Mouse (Mus musculus) lung, adult 18-20 months (tissue): ENCODE data around the gene Rnase4.

Experiments
- DNase-seq, 2 experiments: peaks; one replicate each; pipeline ENCODE4 v3.0.0; 2022; ENCODE audit warnings: mixed read lengths in 2 of 2

Gene Rnase4

GRCm38 (mm10) chr14:51130315-51130940, 39.6 kb downstream of the Rnase4 start:
- DNase-seq: no peak

DNA sequence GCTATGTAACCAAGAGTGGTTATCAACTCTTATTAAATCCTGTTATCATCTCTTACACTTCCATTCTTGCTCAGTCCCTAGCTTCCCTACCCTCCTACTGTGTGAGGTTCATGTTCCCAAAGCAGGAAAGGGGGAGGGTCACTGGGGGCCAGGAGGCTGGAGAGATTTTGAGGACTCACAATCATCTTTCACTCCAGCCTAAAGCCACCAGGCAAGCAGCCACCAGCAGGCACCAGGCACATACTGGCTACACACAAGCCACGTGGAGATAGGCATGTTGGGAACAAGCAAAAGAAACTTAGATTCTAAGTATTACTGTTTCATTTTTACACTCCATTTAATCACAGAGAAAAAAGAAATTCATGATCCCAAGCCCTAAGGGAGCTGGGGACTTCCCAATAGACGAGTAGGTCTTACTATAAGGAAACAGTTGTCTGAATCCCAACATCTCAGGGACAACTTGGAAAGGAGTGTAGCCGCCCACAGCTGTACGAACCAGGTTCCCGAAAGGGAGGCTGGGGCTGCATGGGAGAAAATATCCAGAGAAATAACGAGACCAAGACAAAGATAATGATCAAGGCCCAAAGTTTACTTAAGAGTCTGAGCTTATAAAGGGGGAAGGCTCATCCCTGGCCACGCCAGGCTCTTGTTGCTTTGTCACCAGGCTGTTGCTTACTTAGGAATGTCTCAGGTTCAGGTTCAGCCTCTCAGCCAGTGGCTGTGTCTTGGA, 40.4 kb downstream of the Rnase4 start:
- no peak for DNase-seq

GRCm38 (mm10) chr14:51132372-51132771, 41.5 kb downstream of the Rnase4 start:
- DNase-seq: no peak

GRCm38 (mm10) chr14:51140342-51140741, 49.5 kb downstream of the Rnase4 start:
- DNase-seq: no peak

GRCm38 (mm10) chr14:51142119-51142518, 51.2 kb downstream of the Rnase4 start:
- DNase-seq: no peak

DNA sequence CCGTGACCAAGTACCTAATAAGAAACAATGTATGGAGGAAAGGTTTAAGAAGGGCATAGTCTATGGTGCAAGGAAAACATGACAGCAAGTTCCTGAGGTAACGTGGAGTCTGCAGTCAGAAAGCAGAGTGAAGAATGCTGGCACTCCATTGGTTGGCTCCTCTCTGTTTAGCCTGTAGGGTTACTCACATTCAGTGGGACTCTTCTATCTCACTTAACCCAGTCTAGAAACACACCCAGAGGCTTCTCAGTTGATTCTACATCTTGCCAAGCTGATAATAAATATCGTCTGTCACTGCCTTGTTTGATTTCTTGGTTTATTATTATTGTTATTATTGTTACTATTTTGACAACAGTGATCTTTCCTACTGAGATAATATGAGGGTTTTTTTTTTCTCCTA, 51.7 kb downstream of the Rnase4 start:
- no peak for DNase-seq

- DNase-seq: no peak
These were observed 52.4 kb downstream of the Rnase4 start for GRCm38 (mm10) chr14:51143287-51143686.

DNA sequence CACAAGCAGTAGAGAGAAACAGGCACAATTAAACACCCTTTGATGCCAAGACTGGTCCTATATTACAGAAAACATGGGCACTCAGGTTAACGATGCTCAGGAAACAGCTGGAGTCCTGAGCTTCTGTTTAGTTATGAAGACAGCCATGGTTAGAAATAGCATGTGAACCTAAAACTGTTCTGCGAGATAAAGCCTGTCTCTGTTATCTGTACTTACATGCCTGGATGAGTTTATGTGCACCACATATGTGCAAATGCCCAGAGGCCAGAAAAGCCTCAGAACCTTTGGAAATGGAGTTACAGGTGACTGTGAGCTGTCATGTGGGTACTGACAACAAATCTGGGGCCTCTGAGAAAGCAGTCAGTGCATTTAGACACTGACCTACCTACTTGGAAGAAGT, 53.1 kb downstream of the Rnase4 start:
- no peak for DNase-seq

DNA sequence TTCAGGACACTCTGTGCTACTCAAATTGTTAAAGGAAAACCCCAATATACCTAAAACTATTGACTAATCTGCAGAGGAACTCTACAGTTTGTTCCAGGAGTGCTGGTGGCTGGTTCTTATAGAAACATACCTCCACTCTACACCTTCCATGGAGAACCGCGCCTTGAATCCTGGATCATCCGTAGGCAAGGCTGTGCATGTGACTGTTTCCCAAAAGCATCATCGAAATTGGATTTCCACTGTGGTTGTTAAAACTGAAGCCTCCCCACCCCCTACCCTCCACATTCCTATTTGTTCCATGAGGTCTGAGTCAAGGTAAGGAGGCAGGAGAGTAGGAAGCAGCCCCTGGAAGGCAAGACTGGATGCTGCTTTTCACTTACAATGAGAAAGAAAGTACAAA, 53.6 kb downstream of the Rnase4 start:
- DNase-seq: no peak

DNA sequence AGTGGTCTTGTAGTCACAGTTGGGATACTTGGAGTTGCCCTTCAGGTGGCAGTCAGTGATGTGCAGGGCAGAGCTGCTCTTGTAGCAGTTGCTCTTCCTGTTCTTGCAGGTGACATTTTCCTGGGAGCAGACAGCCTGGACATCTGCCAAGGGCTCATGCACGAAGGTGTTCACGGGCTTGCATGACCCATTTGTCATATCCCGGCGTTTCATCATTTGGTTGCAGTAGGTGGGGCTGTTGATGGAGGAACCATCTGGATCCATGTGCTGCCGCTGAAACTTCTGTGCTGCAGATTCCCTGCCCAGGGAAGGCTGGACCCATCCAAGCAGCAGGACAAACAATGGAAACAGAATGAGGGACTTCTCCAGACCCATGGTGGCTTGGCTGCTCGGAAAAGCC, 54.6 kb downstream of the Rnase4 start:
- DNase-seq: no peak

DNA sequence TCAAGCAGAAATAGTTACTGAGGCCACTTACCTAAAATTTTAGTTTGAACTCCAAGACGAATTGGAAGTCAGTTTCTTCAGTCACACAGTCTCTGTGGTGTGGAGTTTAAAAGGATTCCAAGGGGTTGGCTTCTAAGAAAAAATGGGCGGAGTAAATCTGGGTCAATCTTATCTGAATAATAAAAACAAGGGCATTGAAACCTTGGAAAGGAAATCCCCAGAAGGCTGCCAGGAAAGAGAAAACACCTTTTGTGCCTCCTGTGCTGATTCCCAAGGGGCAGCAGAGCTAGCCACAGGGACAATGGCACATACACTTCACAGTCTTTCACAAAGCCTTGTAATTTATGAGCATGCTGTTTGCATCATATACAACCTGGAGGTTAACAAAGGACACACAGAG, 55.8 kb downstream of the Rnase4 start, which contains the start of gene Rnase1:
Rnase1 (minus strand) TSS at position 101 of the 400 bp plus-strand sequence.
- no peak for DNase-seq

- DNase-seq: no peak
These were observed 57.1 kb downstream of the Rnase4 start for GRCm38 (mm10) chr14:51148006-51148405.

DNA sequence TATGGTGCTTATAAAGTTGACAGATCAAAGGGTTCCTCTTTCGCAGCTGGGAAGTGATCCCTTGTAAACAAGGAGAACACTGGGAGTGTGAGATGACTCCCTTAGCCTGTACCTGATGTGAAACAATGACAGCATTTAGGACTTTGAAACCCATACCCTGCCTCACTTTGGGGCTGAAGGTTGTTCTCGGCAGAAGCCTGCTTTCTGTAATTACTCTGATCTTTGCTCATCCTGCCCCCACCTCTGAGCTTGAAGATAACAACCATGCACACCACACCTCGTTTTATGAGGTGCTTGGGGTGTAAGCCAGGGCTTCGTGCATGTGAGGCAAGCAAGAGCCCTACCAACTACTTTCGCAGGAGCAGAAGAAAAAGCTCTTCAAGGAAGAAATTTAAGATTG, 58.3 kb downstream of the Rnase4 start:
- no peak for DNase-seq

- DNase-seq: no peak
These were observed 59.4 kb downstream of the Rnase4 start for GRCm38 (mm10) chr14:51150206-51150831.

DNA sequence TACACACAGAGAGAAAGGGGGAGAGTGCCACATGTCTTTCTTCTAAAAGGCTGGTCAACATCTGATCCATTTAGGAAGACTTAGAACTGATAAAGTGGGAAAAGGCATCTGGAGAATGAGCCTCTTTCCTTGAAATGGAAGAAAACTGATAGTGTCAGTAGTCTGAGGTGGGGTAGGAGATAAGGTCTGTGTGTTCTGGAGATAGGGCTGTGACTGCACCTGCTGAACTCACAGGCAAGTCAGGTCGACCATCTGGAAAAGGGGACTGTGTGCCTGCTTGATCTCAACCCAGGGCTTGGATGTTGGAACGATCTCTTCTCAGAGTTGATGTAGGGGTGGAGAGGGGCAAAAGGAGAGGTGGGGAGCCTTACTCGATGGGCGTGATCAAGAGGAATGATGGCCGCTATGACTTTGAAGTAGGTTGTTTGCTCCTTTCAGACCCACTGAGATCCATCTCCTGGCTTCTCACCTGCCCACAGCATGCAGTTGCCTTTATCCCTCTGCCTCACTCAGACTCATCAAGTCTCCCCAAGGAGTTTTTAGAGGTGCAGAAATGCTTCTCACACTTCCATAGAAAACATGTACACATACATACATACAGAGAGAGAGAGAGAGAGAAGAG, 61.5 kb downstream of the Rnase4 start:
- DNase-seq: no peak
